Mouse (Mus musculus): ENCODE measurements at regions not wholly inside any gene's neighbourhood (a gene's known extent, or its start where the extent isn't known, plus 50 kb on each side); places are given as distances from the start of the nearest gene placed in this dataset.

DNA sequence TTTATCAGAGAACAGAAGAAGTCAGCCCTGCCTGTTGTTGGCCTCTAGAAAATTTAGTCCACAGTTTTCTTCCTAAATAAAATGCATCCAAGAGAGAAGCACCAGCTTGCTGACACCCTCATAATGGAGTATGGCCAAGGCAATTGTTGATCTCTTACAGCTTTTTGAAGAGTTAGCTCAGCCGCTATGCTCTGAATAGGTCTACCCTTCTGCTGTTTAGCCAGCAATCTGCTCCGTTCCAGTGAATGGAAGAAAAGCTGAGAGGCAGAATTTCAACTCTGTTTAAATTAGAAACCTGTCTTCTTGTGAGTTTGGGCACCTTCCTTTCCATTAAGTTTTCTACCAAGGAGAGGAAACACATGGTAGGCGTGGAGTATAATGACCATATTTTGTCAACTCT is 290.8 kb downstream of the Rnf144b start:
- no peak for TF ChIP-seq CTCF (IDR thresholded peaks at IDR 0.05; ENCODE audit: low read depth)
- no peak for TF ChIP-seq EP300 (IDR thresholded peaks at IDR 0.05; ENCODE audit: low read depth)
